Comparison of ENCODE assay signal across 9 mouse cellular contexts in genomic region chr16:13409530-13410163, GRCm38 (mm10).
DNase-seq lines count a peak whose midpoint lies in the region; TF ChIP-seq lines count a peak whose summit lies in the region.
"Had no signal": no experiment of that assay in that cellular context is flagged by ENCODE, and none has a peak within 500 bp of the region (broad histone marks: within the 10 kb centered on the region; RNA-seq: fewer than 3 reads in every experiment).

No protein-coding gene starts in this region.

- H3K9me3 ChIP-seq in MEL (replicated peaks; ENCODE audit: insufficient read depth, low read length), result no peaks in the 10 kb centered on the region

- intact Hi-C loops in left cerebral cortex, postnatal 36 days (cut with DNase I), result no loop called here

- no peaks in the 10 kb centered on the region for H3K79me2 ChIP-seq in MEL (ENCODE audit: control insufficient read depth, insufficient read depth, low read length, poor library complexity)

- TF ChIP-seq RAD21 in MEL (IDR thresholded peaks at IDR 0.05; ENCODE audit: low read depth, low read length), result peak; percentile 80

- TF ChIP-seq CTCF in MEL (IDR thresholded peaks at IDR 0.05 in 2 of 3, conservative IDR thresholded peaks at IDR 0.05 in 1 of 3; ENCODE audit: control insufficient read depth in 1 of 3, insufficient read depth in 1 of 3, low read depth in 2 of 3, low read length in 3 of 3, poor library complexity in 1 of 3, severe bottlenecking in 1 of 3), result peak; percentile 24 to 80 (median 55); a peak in 5 of 6 replicates
- TF ChIP-seq CTCF in cerebellum, adult 2 months (IDR thresholded peaks at IDR 0.05; ENCODE audit: borderline replicate concordance, insufficient read depth, low read depth, low read length), result peak; percentile 37; the same call in 1 of the 2 replicates

- TF ChIP-seq EP300 in MEL (IDR thresholded peaks at IDR 0.05; ENCODE audit: low read depth in 1 of 2, low read length in 2 of 2), result no peak

- TF ChIP-seq POLR2A in MEL (IDR thresholded peaks at IDR 0.05; ENCODE audit: control insufficient read depth in 1 of 2, insufficient read depth in 1 of 2, low read depth in 1 of 2, low read length in 2 of 2, poor library complexity in 1 of 2), result no peak
- no peak for TF ChIP-seq POLR2A in cerebellum, adult 2 months (IDR thresholded peaks at IDR 0.05; ENCODE audit: borderline replicate concordance, insufficient read depth, low read length)

- H3K4me1 ChIP-seq in MEL (ENCODE audit: control insufficient read depth in 1 of 2, insufficient read depth in 2 of 2, low read length in 2 of 2), result peaks cover 0 to 2% of the 10 kb centered on the region in 2 experiments; a peak in 2 of 4 replicates
- H3K4me1 ChIP-seq in cerebellum, adult 2 months (ENCODE audit: control insufficient read depth, insufficient read depth, low read length), result peaks cover 10% of the 10 kb centered on the region

- no peak overlapping the region for H3K9ac ChIP-seq in MEL (ENCODE audit: control insufficient read depth, low read depth, low read length, poor library complexity, severe bottlenecking)

- peak; percentile 59 for DNase-seq in left cerebral cortex, adult 11 months (ENCODE audit: low spot score)
- no peak for DNase-seq in left cerebral cortex, postnatal 36 days (ENCODE audit: low spot score in 2 of 2)
- DNase-seq in MEL (ENCODE audit: low read depth, low spot score), result peak; percentile 66
- peak; percentile 25 to 74 for DNase-seq in cerebellum, adult 2 months
- DNase-seq in heart, postnatal 4 days, result peak; percentile 44
- DNase-seq in layer of hippocampus, adult 9-11 months, result peak; percentile 62
- peak; percentile 62 for DNase-seq in naive thymus-derived CD4-positive, alpha-beta T cell, adult 2 months (ENCODE audit: low read depth)
- DNase-seq in spleen, adult 12 weeks (ENCODE audit: low spot score), result no peak

- no peak overlapping the region for H3K27ac ChIP-seq in MEL (ENCODE audit: control insufficient read depth, low read depth, low read length)
- H3K27ac ChIP-seq in cerebellum, adult 2 months (ENCODE audit: insufficient read depth, low read length), result no peak overlapping the region

- H3K36me3 ChIP-seq in MEL (ENCODE audit: control insufficient read depth in 1 of 2, insufficient read depth in 2 of 2, low read length in 2 of 2), result peaks cover 0 to 2% of the 10 kb centered on the region in 2 experiments; a peak in 2 of 4 replicates

- no peak overlapping the region for H3K4me3 ChIP-seq in MEL (ENCODE audit: control insufficient read depth in 1 of 2, insufficient read depth in 1 of 2, low read depth in 2 of 2, low read length in 2 of 2)
- H3K4me3 ChIP-seq in cerebellum, adult 2 months (replicated peaks; ENCODE audit: insufficient read depth, low read depth, low read length), result no peak overlapping the region
- H3K4me3 ChIP-seq: myocyte had no signal

- WGBS in cerebellum, adult 2 months, result 45% methylated on average over 4 of the region's 4 CpGs

- no peaks in the 10 kb centered on the region for H3K27me3 ChIP-seq in MEL (ENCODE audit: control insufficient read depth in 1 of 2, insufficient read depth in 2 of 2, low read length in 2 of 2)
- H3K27me3 ChIP-seq in cerebellum, adult 2 months (ENCODE audit: control insufficient read depth, insufficient read depth, low read length), result no peaks in the 10 kb centered on the region

TF ChIP-seq in MEL, 35 proteins besides CTCF, POLR2A, EP300 and RAD21:
- TF ChIP-seq BHLHE40 (IDR thresholded peaks at IDR 0.05; ENCODE audit: borderline replicate concordance, low read depth, low read length) (no peak), SMC3 (IDR thresholded peaks at IDR 0.05; ENCODE audit: low read depth, low read length) (peak; percentile 81), ZC3H11A (IDR thresholded peaks at IDR 0.05; ENCODE audit: low read depth, low read length) (peak; percentile 68)

Comparison
In these comparisons a context has a peak if more than half of its experiments do, and no peak if none do; other contexts are left out.
1. DNase-seq: peak in left cerebral cortex, adult 11 months (single experiment), MEL (single experiment), cerebellum, adult 2 months (2 of 2), heart, postnatal 4 days (single experiment), layer of hippocampus, adult 9-11 months (single experiment) and naive thymus-derived CD4-positive, alpha-beta T cell, adult 2 months (single experiment); none in left cerebral cortex, postnatal 36 days (0 of 2) and spleen, adult 12 weeks (single experiment).